In genomic region chr9:23171361-23171760, GRCm38 (mm10) we compare ENCODE assay signal across 19 mouse cellular contexts.
"Had no signal": no experiment of that assay in that cellular context is flagged by ENCODE, and none has a peak within 500 bp of the region (broad histone marks: within the 10 kb centered on the region; RNA-seq: fewer than 3 reads in every experiment).

No protein-coding gene starts in this region.

- DNase-seq: cerebellum, adult 9-10 months; cerebellum, adult 9-11 months; cerebellum, postnatal 10 days; cerebellum, postnatal 14 days; cerebellum, postnatal 25 days; cerebellum, postnatal 36 days; embryo, embryonic 11 days; forebrain, postnatal 0 days; gastrocnemius, adult 2 months; gastrocnemius, postnatal 10 days; gastrocnemius, postnatal 14 days; gastrocnemius, postnatal 25 days; gastrocnemius, postnatal 36 days; heart, adult 18-20 months; heart, adult 2 months had no signal

- ATAC-seq: forebrain, embryonic 13.5 days; forebrain, embryonic 14.5 days; forebrain, embryonic 15.5 days; forebrain, embryonic 16.5 days; forebrain, postnatal 0 days had no signal
